Mouse (Mus musculus) layer of hippocampus, adult 6 months (tissue): Measurements from ENCODE around the gene Mug2. TPM values are rescaled to one million over a fixed set of nuclear protein-coding genes. Genes with fewer than 3 reads are reported as not detected.

ENCODE experiments used
- long read RNA-seq, 2 experiments: library from polyadenylated mRNA; unstranded; transcript quantifications; one replicate each; pipeline ENCODE4 v2.0.0; 2019 to 2020
- polyA plus RNA-seq: library from polyadenylated mRNA; unstranded; fragments of <200 nt; fragmentation: Nextera tagmentation; gene quantifications from 2 replicates; pipeline ENCODE4 v1.2.3, GENCODE M21; 2021

Mug2 gene
- polyA plus RNA-seq = not detected in 2 replicates
- long read RNA-seq, experiment 1 = 0 reads
- long read RNA-seq, experiment 2 = 0 reads

GRCm38 (mm10) chr6:122006461-122006860 lies at the start of gene Mug2:
Mug2 (plus strand) TSS chr6:122006761.

Other genes with a start within 250 kb of the Mug2 start
- not detected in 2 replicates for gene Mug1, start 168.2 kb upstream of the Mug2 start, polyA plus RNA-seq